Mouse (Mus musculus): Measurements from ENCODE around the gene Cst10. TPM values are rescaled to one million over a fixed set of nuclear protein-coding genes. Genes with fewer than 3 reads are reported as not detected.

Cst10 gene
- not detected in 2 replicates for polyA plus RNA-seq (2016; fragmentation: Nextera tagmentation; extraction: Ambion mirVana)

- no peaks in the 10 kb centered on the region for H3K4me1 ChIP-seq (replicated peaks)
- H3K9ac ChIP-seq = no peak within 1 kb of the TSS
- H3K4me3 ChIP-seq = no peak within 1 kb of the TSS
- no peak within 1 kb of the TSS for H3K4me2 ChIP-seq
- 63% methylated on average over 1 of the region's 1 CpGs for WGBS
- H3K36me3 ChIP-seq = no peaks in the 10 kb centered on the region
- no peaks in the 10 kb centered on the region for H3K27me3 ChIP-seq (replicated peaks)
- no peak for ATAC-seq (ENCODE audit: insufficient number of reproducible peaks, low FRiP score)
- no peak within 1 kb of the TSS for H3K27ac ChIP-seq (ENCODE audit: poor library complexity, severe bottlenecking)
- no peaks in the 10 kb centered on the region for H3K9me3 ChIP-seq (replicated peaks)
These were observed at the start of gene Cst10 for GRCm38 (mm10) chr2:149404757-149405156. TSS of gene Cst10 (plus strand) at chr2:149405057.

DNA sequence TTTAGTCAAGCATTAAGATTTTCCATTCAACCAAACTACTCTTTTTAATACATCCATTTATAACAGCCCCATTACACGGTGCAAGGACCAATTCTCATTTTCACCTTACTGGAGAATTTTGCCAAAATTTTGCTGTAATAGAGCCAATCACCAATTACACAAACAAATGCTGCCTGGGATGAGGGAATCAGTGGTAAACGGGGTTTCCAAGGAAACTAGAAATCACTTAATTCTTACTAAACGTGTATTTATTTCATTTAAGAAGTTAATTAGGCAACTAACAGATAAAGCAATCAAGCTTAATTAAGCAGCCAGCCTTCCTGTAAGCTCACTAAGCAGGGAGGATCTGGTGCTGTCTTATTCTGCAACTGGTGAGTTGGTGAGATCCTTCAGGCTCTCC is 11.9 kb upstream of the Cst10 start:
- ATAC-seq (ENCODE audit: insufficient number of reproducible peaks, low FRiP score) = no peak
- Histone ChIP-seq H3K4me1 (replicated peaks) (no peaks in the 10 kb centered on the region), H3K36me3 (no peaks in the 10 kb centered on the region), H3K4me3 (no peak overlapping the region), H3K4me2 (no peak overlapping the region), H3K27ac (ENCODE audit: poor library complexity, severe bottlenecking) (no peak overlapping the region), H3K9ac (no peak overlapping the region), H3K9me3 (replicated peaks) (peaks cover 3% of the 10 kb centered on the region), H3K27me3 (replicated peaks) (no peaks in the 10 kb centered on the region)
- WGBS = 45% methylated on average over 3 of the region's 3 CpGs

DNA sequence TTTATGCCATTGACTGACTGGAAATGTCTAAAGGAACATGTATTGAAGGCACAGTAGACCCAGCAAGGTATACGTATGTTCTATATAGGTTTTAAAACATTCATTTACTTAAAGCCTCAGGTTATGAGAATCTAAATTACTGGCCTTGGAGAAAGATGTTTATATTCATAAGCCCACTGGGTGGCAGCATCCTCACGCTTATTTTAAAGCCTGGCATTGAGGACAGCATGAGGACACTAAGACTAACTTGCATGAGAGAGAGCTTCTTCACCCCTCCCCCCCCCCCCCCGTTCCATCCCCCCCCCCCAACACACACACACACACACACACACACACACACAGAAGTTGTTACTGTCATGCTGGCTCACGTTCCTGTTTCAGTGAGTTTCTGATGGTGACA is 17.7 kb downstream of the Cst10 start:
- no peak for ATAC-seq (ENCODE audit: insufficient number of reproducible peaks, low FRiP score)
- no peaks in the 10 kb centered on the region for H3K9me3 ChIP-seq (replicated peaks)
- WGBS = 33% methylated on average over 3 of the region's 4 CpGs

More for the DNA sequence above, 17.7 kb downstream of the Cst10 start:
- Histone ChIP-seq H3K4me3 (no peak overlapping the region), H3K36me3 (no peaks in the 10 kb centered on the region), H3K4me2 (no peak overlapping the region), H3K27ac (ENCODE audit: poor library complexity, severe bottlenecking) (no peak overlapping the region), H3K27me3 (replicated peaks) (no peaks in the 10 kb centered on the region), H3K9ac (no peak overlapping the region), H3K4me1 (replicated peaks) (no peaks in the 10 kb centered on the region)

Data from heart, embryonic 12.5 days (tissue).